Mouse (Mus musculus) embryonic fibroblast, embryonic 13.5 days (primary cell): ENCODE data around the gene Rnf150. TPM values are rescaled to one million over a fixed set of nuclear protein-coding genes. Genes with fewer than 3 reads are reported as not detected.
A peak's percentile ranks its signal among the peaks of the same experiment; 100 is the strongest.
"Not testable (repeated sequence)": the region's sequence is repeated elsewhere in the genome, so short reads cannot be mapped to it uniquely, and the experiment has no call there.

Experiments used
- H3K27ac ChIP-seq: 2 replicates; pipeline ENCODE4 v1.5.1; 2012; ENCODE audit warnings: low read length, control low read depth, inconsistent platforms; ENCODE audit not compliant: insufficient read depth
- H3K4me1 ChIP-seq: 2 replicates; pipeline ENCODE4 v1.6.1; 2011; ENCODE audit warnings: low read length; ENCODE audit not compliant: control insufficient read depth, insufficient read depth
- H3K4me3 ChIP-seq: 2 replicates; pipeline ENCODE4 v1.5.1; 2011; ENCODE audit warnings: mild to moderate bottlenecking, control low read depth, low read length; ENCODE audit not compliant: insufficient read depth
- CTCF ChIP-seq: IDR thresholded peaks from 2 replicates; pipeline ENCODE4 v1.5.1; 2011; ENCODE audit warnings: mild to moderate bottlenecking, control low read depth, low read length, moderate library complexity, borderline replicate concordance; ENCODE audit not compliant: insufficient read depth
- POLR2A ChIP-seq: IDR thresholded peaks from 2 replicates; pipeline ENCODE4 v1.6.1; 2011; ENCODE audit warnings: low read depth, mild to moderate bottlenecking, control low read depth, low read length, moderate library complexity
- polyA plus RNA-seq: library from polyadenylated mRNA; stranded (reverse); fragments of >200 nt; gene quantifications from 2 replicates; pipeline ENCODE4 v1.2.4, GENCODE M21; 2011; ENCODE audit warnings: low read depth; ENCODE audit not compliant: missing spikeins, insufficient read length

The Rnf150 gene
- polyA plus RNA-seq, 1 experiment: 36.3 TPM

- no peak for TF ChIP-seq CTCF
- no peak for TF ChIP-seq POLR2A
- Histone ChIP-seq H3K4me1 (peaks cover 10% of the 10 kb centered on the region), H3K4me3 (no peak overlapping the region), H3K27ac (no peak overlapping the region)
These were observed 214.2 kb downstream of the Rnf150 start for GRCm38 (mm10) chr8:83077329-83077728.

GRCm38 (mm10) chr8:83078701-83079533, 215.8 kb downstream of the Rnf150 start:
- no peak for TF ChIP-seq POLR2A
- TF ChIP-seq CTCF: no peak
- H3K4me3 ChIP-seq: no peak overlapping the region
- H3K4me1 ChIP-seq: peaks cover 10% of the 10 kb centered on the region
- 0 out of 2 replicates have a peak overlapping the region, but pooled peaks have one; percentile 24 for H3K27ac ChIP-seq

DNA sequence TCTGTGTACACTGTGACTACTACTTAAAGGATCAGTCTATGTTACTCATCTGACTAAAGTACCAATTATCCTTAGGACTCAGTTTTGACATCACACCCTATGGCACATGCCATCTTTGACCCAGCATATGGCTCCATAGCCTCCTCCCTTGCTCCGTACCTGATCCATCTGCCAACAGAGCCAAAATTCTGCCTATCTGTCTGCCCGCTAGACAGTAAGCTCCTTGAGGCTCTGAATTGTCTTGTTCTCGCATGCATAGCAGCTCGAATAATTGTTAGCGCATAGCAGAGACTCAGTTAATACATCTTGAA, 216.3 kb downstream of the Rnf150 start:
- TF ChIP-seq CTCF: no peak
- no peak for TF ChIP-seq POLR2A
- H3K4me1 ChIP-seq: peaks cover 10% of the 10 kb centered on the region
- H3K27ac ChIP-seq: no peak overlapping the region
- H3K4me3 ChIP-seq: no peak overlapping the region

- TF ChIP-seq CTCF (no peak), POLR2A (no peak)
- peaks cover 10% of the 10 kb centered on the region for H3K4me1 ChIP-seq
- no peak overlapping the region for H3K27ac ChIP-seq
- H3K4me3 ChIP-seq: no peak overlapping the region
These were observed 218.1 kb downstream of the Rnf150 start for GRCm38 (mm10) chr8:83081266-83081665.

GRCm38 (mm10) chr8:83081806-83082205, 218.7 kb downstream of the Rnf150 start:
- H3K27ac ChIP-seq, H3K4me3 ChIP-seq: not testable (repeated sequence)
- peaks cover 10% of the 10 kb centered on the region for H3K4me1 ChIP-seq

DNA sequence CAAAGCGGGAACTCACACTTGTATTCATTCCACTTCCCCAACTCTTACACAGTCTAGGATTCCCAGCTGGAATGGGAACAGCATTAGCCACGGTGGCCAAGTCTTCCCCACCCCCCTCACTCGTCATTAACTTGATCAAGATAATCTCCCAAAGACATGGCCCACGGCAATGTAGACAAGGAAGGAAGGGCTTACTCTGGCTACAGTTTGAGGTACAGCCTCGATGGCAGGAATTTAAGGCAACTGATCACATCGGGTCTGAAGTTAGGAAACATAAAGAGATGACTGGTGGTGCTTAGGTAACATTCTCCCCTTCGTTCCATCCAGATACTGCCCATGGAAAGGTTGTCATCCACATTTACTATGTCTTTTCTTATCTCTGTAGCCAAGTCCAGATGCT, 219.1 kb downstream of the Rnf150 start:
- TF ChIP-seq POLR2A (no peak), CTCF (no peak)
- Histone ChIP-seq H3K4me1 (peaks cover 10% of the 10 kb centered on the region), H3K4me3 (no peak overlapping the region), H3K27ac (no peak overlapping the region)

DNA sequence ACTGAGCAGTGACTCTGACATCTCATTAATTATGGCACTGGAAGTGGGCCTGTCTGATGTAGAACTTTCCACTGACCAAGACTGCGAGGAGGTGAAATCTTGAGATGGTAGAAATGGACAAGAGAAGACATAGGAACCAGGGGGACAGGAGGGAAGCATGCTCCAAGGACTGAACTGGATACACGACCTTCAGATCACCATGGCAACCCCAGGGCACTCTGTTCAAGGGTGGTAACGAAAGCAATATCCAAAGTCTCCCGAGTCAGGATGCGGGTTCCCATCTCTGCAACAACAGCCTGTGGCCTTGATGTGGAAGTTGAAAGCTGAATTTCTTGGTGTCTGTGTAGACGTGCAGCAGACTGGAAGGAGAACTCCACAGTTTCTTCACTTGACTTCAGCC, 220.3 kb downstream of the Rnf150 start:
- Histone ChIP-seq H3K27ac (no peak overlapping the region), H3K4me1 (peaks cover 10% of the 10 kb centered on the region)
- TF ChIP-seq CTCF (no peak), POLR2A (no peak)

DNA sequence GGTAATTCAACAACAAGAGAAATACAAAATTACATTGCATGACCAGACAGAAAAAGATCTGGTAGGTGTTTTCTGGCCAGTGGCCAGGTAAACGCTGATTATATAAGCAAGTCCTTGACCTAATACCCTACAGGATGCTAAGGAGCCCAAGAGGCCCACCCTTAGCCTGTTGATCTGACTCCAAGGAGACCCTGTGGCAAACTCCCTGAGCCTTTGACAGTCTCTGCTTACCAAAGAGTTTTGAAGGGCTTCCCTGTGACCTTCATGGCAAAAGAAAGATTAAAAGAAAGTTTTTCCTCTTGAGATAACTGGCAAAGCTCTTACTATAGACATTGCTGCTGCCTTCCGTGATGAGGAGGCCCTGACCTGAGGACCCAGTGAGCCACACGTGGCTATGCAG, 222.4 kb downstream of the Rnf150 start:
- 0 out of 2 replicates have a peak, but pooled peaks cover 2% of the 10 kb centered on the region for H3K4me1 ChIP-seq
- H3K27ac ChIP-seq: no peak overlapping the region
- no peak for TF ChIP-seq CTCF
- TF ChIP-seq POLR2A: no peak
- no peak overlapping the region for H3K4me3 ChIP-seq

More for the DNA sequence above, 220.3 kb downstream of the Rnf150 start:
- H3K4me3 ChIP-seq: no peak overlapping the region

- TF ChIP-seq CTCF (no peak), POLR2A (no peak)
- no peak overlapping the region for H3K27ac ChIP-seq
- 0 out of 2 replicates have a peak, but pooled peaks cover 2% of the 10 kb centered on the region for H3K4me1 ChIP-seq
- no peak overlapping the region for H3K4me3 ChIP-seq
These were observed 223.5 kb downstream of the Rnf150 start for GRCm38 (mm10) chr8:83086625-83087024.

DNA sequence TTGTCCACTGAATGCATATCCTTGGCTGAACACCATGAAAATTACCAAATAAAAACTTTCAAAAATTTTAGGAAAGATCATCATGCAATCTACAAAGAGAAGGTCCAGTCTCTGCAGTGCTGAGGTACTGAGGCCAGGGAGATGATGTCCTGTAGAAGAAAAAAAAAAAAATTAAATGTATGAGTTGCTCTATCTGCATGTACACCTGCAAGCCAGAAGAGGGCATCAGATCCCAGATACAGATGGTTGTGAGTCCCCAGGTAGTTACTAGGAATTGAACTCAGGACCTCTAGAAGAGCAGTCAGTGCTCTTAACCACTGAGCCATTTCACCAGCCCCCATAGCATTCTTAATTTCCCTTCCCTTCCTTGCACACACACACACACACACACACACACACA, 224.4 kb downstream of the Rnf150 start:
- TF ChIP-seq CTCF (no peak), POLR2A (no peak)
- H3K4me1 ChIP-seq: 0 out of 2 replicates have a peak, but pooled peaks cover 2% of the 10 kb centered on the region
- no peak overlapping the region for H3K27ac ChIP-seq
- H3K4me3 ChIP-seq: no peak overlapping the region

- TF ChIP-seq POLR2A (no peak), CTCF (no peak)
- no peak overlapping the region for H3K4me3 ChIP-seq
These were observed 225.0 kb downstream of the Rnf150 start for GRCm38 (mm10) chr8:83088156-83088555.

More at GRCm38 (mm10) chr8:83088156-83088555, 225.0 kb downstream of the Rnf150 start:
- Histone ChIP-seq H3K27ac (no peak overlapping the region), H3K4me1 (0 out of 2 replicates have a peak, but pooled peaks cover 2% of the 10 kb centered on the region)
